Mouse (Mus musculus) stomach, postnatal 0 days (tissue): Measurements from ENCODE around the gene Tomm22. TPM values are rescaled to one million over a fixed set of nuclear protein-coding genes. Genes with fewer than 3 reads are reported as not detected.

Experiments used
- ATAC-seq: fragments of 200-750 bp; cut with Nextera tagmentation; 2 replicates; pipeline ENCODE4 v1.8.0; 2017; ENCODE audit not compliant: low FRiP score, low TSS enrichment
- DNase-seq: peaks from one replicate; pipeline ENCODE4 v3.0.0-alpha.2; 2016; ENCODE audit warnings: low spot score
- H3K27ac ChIP-seq: fragments of 300-500 bp; sonication (generic); replicated peaks from 2 replicates; pipeline ENCODE4 v1.5.1; 2014; ENCODE audit warnings: mild to moderate bottlenecking, control low read depth
- H3K27me3 ChIP-seq: fragments of 300-500 bp; sonication (generic); 2 replicates; pipeline ENCODE4 v1.6.1; 2014; ENCODE audit warnings: low read length; ENCODE audit not compliant: control insufficient read depth, insufficient read depth
- H3K36me3 ChIP-seq: fragments of 300-500 bp; sonication (generic); 2 replicates; pipeline ENCODE4 v1.6.1; 2014; ENCODE audit warnings: low read length, mixed read lengths; ENCODE audit not compliant: control insufficient read depth, insufficient read depth
- H3K4me1 ChIP-seq: fragments of 300-500 bp; sonication (generic); replicated peaks from 2 replicates; pipeline ENCODE4 v1.6.1; 2014; ENCODE audit warnings: antibody characterized with exemption; ENCODE audit not compliant: control insufficient read depth, insufficient read depth
- H3K4me2 ChIP-seq: fragments of 300-500 bp; sonication (generic); replicated peaks from 2 replicates; pipeline ENCODE4 v1.6.1; 2014; ENCODE audit warnings: low read depth, mild to moderate bottlenecking, control low read depth, moderate library complexity
- H3K4me3 ChIP-seq: fragments of 300-500 bp; sonication (generic); 2 replicates; pipeline ENCODE4 v1.5.1; 2014; ENCODE audit warnings: low read depth, low read length, control low read depth
- H3K9ac ChIP-seq: fragments of 300-500 bp; sonication (generic); 2 replicates; pipeline ENCODE4 v1.6.1; 2014; ENCODE audit warnings: mild to moderate bottlenecking, low read length, control low read depth, mixed read lengths
- H3K9me3 ChIP-seq: fragments of 300-500 bp; sonication (generic); 2 replicates; pipeline ENCODE4 v1.6.1; 2016; ENCODE audit warnings: low read length; ENCODE audit not compliant: control insufficient read depth
- CTCF ChIP-seq: IDR thresholded peaks from 2 replicates; pipeline ENCODE4 v1.5.1; 2016; ENCODE audit warnings: antibody characterized with exemption, low read depth, mild to moderate bottlenecking, moderate library complexity
- EP300 ChIP-seq: optimal IDR thresholded peaks from 2 replicates; pipeline ENCODE3; 2016; ENCODE audit warnings: antibody characterized with exemption
- WGBS: fragments of 180-500 bp; shearing (Covaris S2); extraction: QIAGEN DNeasy Blood & Tissue Kit; methylation state at CpG from one replicate; pipeline ENCODE4 v1.1.7; 2014; 5-methylcytosine and 5-hydroxymethylcytosine counted together
- polyA plus RNA-seq: library from polyadenylated mRNA; unstranded; fragments of >200 nt; fragmentation: Nextera tagmentation; extraction: Ambion mirVana; gene quantifications from 2 replicates; pipeline ENCODE4 v1.2.1, GENCODE M21; 2015

Tomm22 gene
- polyA plus RNA-seq, 1 experiment from 2014 or later, result 186 TPM

- Histone ChIP-seq H3K4me2 (no peak overlapping the region), H3K27ac (no peak overlapping the region), H3K4me1 (no peaks in the 10 kb centered on the region), H3K27me3 (no peaks in the 10 kb centered on the region), H3K9me3 (no peaks in the 10 kb centered on the region), H3K36me3 (peaks cover 25% of the 10 kb centered on the region), H3K9ac (no peak overlapping the region), H3K4me3 (no peak overlapping the region)
- DNase-seq (no peak), ATAC-seq (no peak)
- TF ChIP-seq CTCF (no peak), EP300 (no peak)
- 88% methylated on average over 8 of the region's 8 CpGs for WGBS
Observed at GRCm38 (mm10) chr15:79720267-79720666, 49.6 kb downstream of the Tomm22 start.

- TF ChIP-seq CTCF, result no peak
- TF ChIP-seq EP300, result no peak
- Histone ChIP-seq H3K27me3 (no peaks in the 10 kb centered on the region), H3K4me2 (no peak overlapping the region), H3K27ac (no peak overlapping the region), H3K36me3 (peaks cover 24% of the 10 kb centered on the region), H3K9me3 (no peaks in the 10 kb centered on the region), H3K4me1 (no peaks in the 10 kb centered on the region), H3K4me3 (no peak overlapping the region), H3K9ac (no peak overlapping the region)
- ATAC-seq (no peak), DNase-seq (no peak)
- 84% methylated on average over 4 of the region's 4 CpGs for WGBS
Observed at GRCm38 (mm10) chr15:79720796-79721195, 50.1 kb downstream of the Tomm22 start.

Other genes with a start within 250 kb of the Tomm22 start
- 44.8 and 50.8 TPM in 2 replicates for gene Csnk1e, start 215.3 kb upstream of the Tomm22 start, polyA plus RNA-seq
- not detected in 2 replicates for gene Kcnj4, start 165.6 kb upstream of the Tomm22 start, polyA plus RNA-seq
- gene Kdelr3, start 154.4 kb upstream of the Tomm22 start, polyA plus RNA-seq, result 65.8 and 81.7 TPM in 2 replicates
- gene Ddx17, start 124.1 kb upstream of the Tomm22 start, polyA plus RNA-seq, result 15.5 and 17.1 TPM in 2 replicates
- 1.6 and 1.7 TPM in 2 replicates for gene Dmc1, start 65.8 kb upstream of the Tomm22 start, polyA plus RNA-seq
- gene Fam227a, start 11.9 kb upstream of the Tomm22 start, polyA plus RNA-seq, result 0.29 and 0.41 TPM in 2 replicates
- gene Cby1, start 11.7 kb upstream of the Tomm22 start, polyA plus RNA-seq, result 30.2 and 31.2 TPM in 2 replicates
- gene Josd1, start 17.1 kb downstream of the Tomm22 start, polyA plus RNA-seq, result 11.7 and 13.4 TPM in 2 replicates
- gene Gtpbp1, start 20.0 kb downstream of the Tomm22 start, polyA plus RNA-seq, result 13.3 and 17.1 TPM in 2 replicates
- gene Sun2, start 71.7 kb downstream of the Tomm22 start, polyA plus RNA-seq, result 2.2 TPM in 2 replicates
- gene Dnal4, start 107.0 kb downstream of the Tomm22 start, polyA plus RNA-seq, result 30.5 and 31.4 TPM in 2 replicates
- gene Nptxr, start 133.9 kb downstream of the Tomm22 start, polyA plus RNA-seq, result 2.0 and 2.5 TPM in 2 replicates
- gene Npcd, start 163.4 kb downstream of the Tomm22 start, polyA plus RNA-seq, result 0.81 TPM in 1 of 2 replicates, not detected in the other
- gene Cbx6, start 163.8 kb downstream of the Tomm22 start, polyA plus RNA-seq, result 33.3 and 34.8 TPM in 2 replicates
- 18.2 and 18.5 TPM in 2 replicates for gene Apobec3, start 220.8 kb downstream of the Tomm22 start, polyA plus RNA-seq